Mouse (Mus musculus): ENCODE measurements around the gene Acot7. TPM values are rescaled to one million over a fixed set of nuclear protein-coding genes. Genes with fewer than 3 reads are reported as not detected.

Acot7 gene
- polyA plus RNA-seq, 1 experiment from 2014 or later, result 72.4 TPM

- Histone ChIP-seq H3K4me2 (replicated peaks; ENCODE audit: low read depth, low read length) (peak within 1 kb of the TSS; percentile 22), H3K36me3 (ENCODE audit: control insufficient read depth, insufficient read depth, low read length) (no peaks in the 10 kb centered on the region), H3K9ac (replicated peaks; ENCODE audit: low read depth, low read length) (no peak within 1 kb of the TSS), H3K4me3 (ENCODE audit: low read depth, low read length) (peak within 1 kb of the TSS; percentile 10), H3K27ac (ENCODE audit: low read length) (no peak within 1 kb of the TSS), H3K9me3 (ENCODE audit: control insufficient read depth, low read depth, low read length) (no peaks in the 10 kb centered on the region; the same call in 1 of the 2 replicates), H3K4me1 (ENCODE audit: control insufficient read depth, insufficient read depth, low read length) (peaks cover 20% of the 10 kb centered on the region), H3K27me3 (ENCODE audit: control insufficient read depth, insufficient read depth, low read length) (peaks cover 48% of the 10 kb centered on the region)
- 5% methylated on average over 35 of the region's 35 CpGs for WGBS
- peak; percentile 34 for ATAC-seq (ENCODE audit: insufficient number of reproducible peaks, insufficient read depth, low FRiP score, low read depth)
Observed at GRCm38 (mm10) chr4:152158585-152159284, 19.2 kb upstream of the Acot7 start, which contains the start of gene Hes2. Gene Hes2 (plus strand): TSS chr4:152158867.

DNA sequence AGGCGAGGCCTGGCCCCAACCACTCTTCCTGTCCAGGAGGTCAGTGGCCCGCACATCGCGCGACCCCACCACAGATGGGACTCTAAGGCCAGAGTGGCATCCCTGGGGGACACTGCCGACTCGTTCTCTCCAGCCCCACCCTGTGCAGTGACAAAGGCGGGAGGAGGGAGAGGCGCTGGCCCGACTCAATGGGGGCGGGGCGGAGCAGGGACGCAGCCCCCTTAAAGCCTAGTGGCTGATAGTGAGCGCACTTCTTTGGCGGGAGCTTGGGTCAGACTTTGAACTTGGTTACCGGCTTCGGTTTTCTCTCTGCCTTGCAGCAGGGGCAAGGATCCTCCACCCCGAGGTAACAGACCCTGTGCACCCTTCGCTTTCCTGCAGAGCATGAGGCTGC lies 18.7 kb upstream of the Acot7 start:
- Histone ChIP-seq H3K36me3 (ENCODE audit: control insufficient read depth, insufficient read depth, low read length) (no peaks in the 10 kb centered on the region), H3K4me1 (ENCODE audit: control insufficient read depth, insufficient read depth, low read length) (peaks cover 16% of the 10 kb centered on the region; the same call in 1 of the 2 replicates), H3K4me2 (replicated peaks; ENCODE audit: low read depth, low read length) (peak overlapping the region; percentile 22), H3K9ac (replicated peaks; ENCODE audit: low read depth, low read length) (no peak overlapping the region), H3K27me3 (ENCODE audit: control insufficient read depth, insufficient read depth, low read length) (peaks cover 48% of the 10 kb centered on the region), H3K27ac (ENCODE audit: low read length) (no peak overlapping the region), H3K9me3 (ENCODE audit: control insufficient read depth, low read depth, low read length) (no peaks in the 10 kb centered on the region; the same call in 1 of the 2 replicates), H3K4me3 (ENCODE audit: low read depth, low read length) (0 out of 2 replicates have a peak overlapping the region, but pooled peaks have one; percentile 1)
- no peak for ATAC-seq (ENCODE audit: insufficient number of reproducible peaks, insufficient read depth, low FRiP score, low read depth)
- WGBS, result 5% methylated on average over 19 of the region's 19 CpGs

GRCm38 (mm10) chr4:152160748-152161147 lies 17.2 kb upstream of the Acot7 start:
- H3K4me3 ChIP-seq (ENCODE audit: low read depth, low read length), result no peak overlapping the region
- H3K9me3 ChIP-seq (ENCODE audit: control insufficient read depth, low read depth, low read length), result no peaks in the 10 kb centered on the region; the same call in 1 of the 2 replicates
- no peak for ATAC-seq (ENCODE audit: insufficient number of reproducible peaks, insufficient read depth, low FRiP score, low read depth)
- peaks cover 48% of the 10 kb centered on the region for H3K27me3 ChIP-seq (ENCODE audit: control insufficient read depth, insufficient read depth, low read length)
- no peak overlapping the region for H3K4me2 ChIP-seq (replicated peaks; ENCODE audit: low read depth, low read length)
- 33% methylated on average over 4 of the region's 4 CpGs for WGBS
- H3K36me3 ChIP-seq (ENCODE audit: control insufficient read depth, insufficient read depth, low read length), result no peaks in the 10 kb centered on the region
- H3K27ac ChIP-seq (ENCODE audit: low read length), result no peak overlapping the region
- peaks cover 19% of the 10 kb centered on the region; the same call in 1 of the 2 replicates for H3K4me1 ChIP-seq (ENCODE audit: control insufficient read depth, insufficient read depth, low read length)
- H3K9ac ChIP-seq (replicated peaks; ENCODE audit: low read depth, low read length), result no peak overlapping the region

GRCm38 (mm10) chr4:152161601-152162000 lies 16.3 kb upstream of the Acot7 start:
- H3K4me2 ChIP-seq (replicated peaks; ENCODE audit: low read depth, low read length), result no peak overlapping the region
- ATAC-seq (ENCODE audit: insufficient number of reproducible peaks, insufficient read depth, low FRiP score, low read depth), result no peak
- H3K9ac ChIP-seq (replicated peaks; ENCODE audit: low read depth, low read length), result no peak overlapping the region
- no peak overlapping the region for H3K4me3 ChIP-seq (ENCODE audit: low read depth, low read length)
- no peaks in the 10 kb centered on the region for H3K36me3 ChIP-seq (ENCODE audit: control insufficient read depth, insufficient read depth, low read length)
- no peaks in the 10 kb centered on the region; the same call in 1 of the 2 replicates for H3K9me3 ChIP-seq (ENCODE audit: control insufficient read depth, low read depth, low read length)
- H3K27ac ChIP-seq (ENCODE audit: low read length), result no peak overlapping the region
- H3K4me1 ChIP-seq (ENCODE audit: control insufficient read depth, insufficient read depth, low read length), result peaks cover 20% of the 10 kb centered on the region; the same call in 1 of the 2 replicates
- 63% methylated on average over 6 of the region's 6 CpGs for WGBS
- H3K27me3 ChIP-seq (ENCODE audit: control insufficient read depth, insufficient read depth, low read length), result peaks cover 48% of the 10 kb centered on the region

GRCm38 (mm10) chr4:152162748-152163147 lies 15.2 kb upstream of the Acot7 start:
- H3K27me3 ChIP-seq (ENCODE audit: control insufficient read depth, insufficient read depth, low read length), result peaks cover 40% of the 10 kb centered on the region
- WGBS, result 76% methylated on average over 2 of the region's 2 CpGs

DNA sequence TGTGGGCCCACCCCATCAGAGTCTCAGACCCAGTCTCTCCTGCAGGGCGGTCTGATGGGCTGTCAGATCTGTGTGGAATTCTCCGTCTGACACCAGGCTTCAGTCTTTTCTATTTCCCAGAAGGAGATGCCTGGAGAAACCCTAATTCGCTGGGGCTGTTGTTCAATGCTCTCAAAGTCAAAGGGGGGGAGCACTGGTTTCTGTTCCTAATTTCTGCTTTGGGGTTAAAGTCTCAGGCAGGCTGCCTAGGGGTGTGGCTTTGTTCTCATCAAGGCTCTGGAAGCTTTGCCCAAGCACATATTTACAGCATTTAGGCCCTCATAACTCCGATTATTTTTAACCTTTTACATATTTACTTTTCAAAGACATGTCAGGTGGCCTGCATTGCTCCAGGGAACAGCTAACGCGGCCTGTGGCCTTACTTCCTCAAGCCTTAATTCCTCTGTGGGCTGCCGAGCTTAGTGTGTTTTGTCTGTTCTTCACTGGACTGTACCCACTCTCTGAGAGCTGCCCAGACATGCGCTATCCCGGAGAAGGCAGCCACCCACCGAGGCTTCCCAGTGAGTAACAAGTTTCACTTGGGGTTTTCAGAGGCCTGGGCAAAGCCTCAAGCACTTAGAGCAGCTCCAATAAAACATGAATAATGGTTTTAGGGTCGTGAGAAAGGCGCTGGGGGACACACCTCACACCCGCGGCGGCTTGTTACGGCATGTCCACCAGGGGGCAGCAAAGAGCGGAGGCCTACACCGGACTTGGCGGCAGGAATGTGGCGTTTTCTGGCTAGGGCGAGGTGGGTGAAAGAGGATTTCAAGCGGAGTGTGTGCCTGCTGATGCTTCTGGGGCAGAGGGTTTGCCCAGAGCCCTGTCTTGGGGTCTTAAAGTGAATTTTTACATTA lies 12.7 kb upstream of the Acot7 start:
- H3K27ac ChIP-seq (ENCODE audit: low read length), result no peak overlapping the region; the same call in 1 of the 2 replicates
- ATAC-seq (ENCODE audit: insufficient number of reproducible peaks, insufficient read depth, low FRiP score, low read depth), result peak; percentile 50; the same call in 1 of the 2 replicates

More at GRCm38 (mm10) chr4:152162748-152163147, 15.2 kb upstream of the Acot7 start:
- Histone ChIP-seq H3K9me3 (ENCODE audit: control insufficient read depth, low read depth, low read length) (no peaks in the 10 kb centered on the region; the same call in 1 of the 2 replicates), H3K4me3 (ENCODE audit: low read depth, low read length) (no peak overlapping the region), H3K4me1 (ENCODE audit: control insufficient read depth, insufficient read depth, low read length) (peaks cover 20% of the 10 kb centered on the region; the same call in 1 of the 2 replicates), H3K9ac (replicated peaks; ENCODE audit: low read depth, low read length) (no peak overlapping the region), H3K36me3 (ENCODE audit: control insufficient read depth, insufficient read depth, low read length) (no peaks in the 10 kb centered on the region), H3K4me2 (replicated peaks; ENCODE audit: low read depth, low read length) (no peak overlapping the region), H3K27ac (ENCODE audit: low read length) (no peak overlapping the region)
- no peak for ATAC-seq (ENCODE audit: insufficient number of reproducible peaks, insufficient read depth, low FRiP score, low read depth)

GRCm38 (mm10) chr4:152168052-152168451 lies 9.9 kb upstream of the Acot7 start:
- Histone ChIP-seq H3K9ac (replicated peaks; ENCODE audit: low read depth, low read length) (no peak overlapping the region), H3K4me1 (ENCODE audit: control insufficient read depth, insufficient read depth, low read length) (0 out of 2 replicates have a peak, but pooled peaks cover 4% of the 10 kb centered on the region), H3K27me3 (ENCODE audit: control insufficient read depth, insufficient read depth, low read length) (no peaks in the 10 kb centered on the region), H3K36me3 (ENCODE audit: control insufficient read depth, insufficient read depth, low read length) (no peaks in the 10 kb centered on the region), H3K4me3 (ENCODE audit: low read depth, low read length) (no peak overlapping the region), H3K27ac (ENCODE audit: low read length) (no peak overlapping the region), H3K9me3 (ENCODE audit: control insufficient read depth, low read depth, low read length) (no peaks in the 10 kb centered on the region; the same call in 1 of the 2 replicates), H3K4me2 (replicated peaks; ENCODE audit: low read depth, low read length) (no peak overlapping the region)
- no peak for ATAC-seq (ENCODE audit: insufficient number of reproducible peaks, insufficient read depth, low FRiP score, low read depth)
- 30% methylated on average over 8 of the region's 8 CpGs for WGBS

More for the DNA sequence above, 12.7 kb upstream of the Acot7 start:
- peaks cover 15% of the 10 kb centered on the region for H3K27me3 ChIP-seq (ENCODE audit: control insufficient read depth, insufficient read depth, low read length)
- H3K9me3 ChIP-seq (ENCODE audit: control insufficient read depth, low read depth, low read length), result no peaks in the 10 kb centered on the region; the same call in 1 of the 2 replicates
- H3K4me2 ChIP-seq (replicated peaks; ENCODE audit: low read depth, low read length), result no peak overlapping the region
- WGBS, result 19% methylated on average over 22 of the region's 22 CpGs
- 0 out of 2 replicates have a peak, but pooled peaks cover 4% of the 10 kb centered on the region for H3K4me1 ChIP-seq (ENCODE audit: control insufficient read depth, insufficient read depth, low read length)
- no peaks in the 10 kb centered on the region for H3K36me3 ChIP-seq (ENCODE audit: control insufficient read depth, insufficient read depth, low read length)
- no peak overlapping the region for H3K9ac ChIP-seq (replicated peaks; ENCODE audit: low read depth, low read length)
- no peak overlapping the region for H3K4me3 ChIP-seq (ENCODE audit: low read depth, low read length)

GRCm38 (mm10) chr4:152169103-152169502 lies 8.8 kb upstream of the Acot7 start:
- Histone ChIP-seq H3K27me3 (ENCODE audit: control insufficient read depth, insufficient read depth, low read length) (no peaks in the 10 kb centered on the region), H3K36me3 (ENCODE audit: control insufficient read depth, insufficient read depth, low read length) (no peaks in the 10 kb centered on the region), H3K9ac (replicated peaks; ENCODE audit: low read depth, low read length) (no peak overlapping the region), H3K4me1 (ENCODE audit: control insufficient read depth, insufficient read depth, low read length) (0 out of 2 replicates have a peak, but pooled peaks cover 4% of the 10 kb centered on the region), H3K9me3 (ENCODE audit: control insufficient read depth, low read depth, low read length) (no peaks in the 10 kb centered on the region), H3K4me2 (replicated peaks; ENCODE audit: low read depth, low read length) (no peak overlapping the region), H3K27ac (ENCODE audit: low read length) (no peak overlapping the region), H3K4me3 (ENCODE audit: low read depth, low read length) (no peak overlapping the region)
- ATAC-seq (ENCODE audit: insufficient number of reproducible peaks, insufficient read depth, low FRiP score, low read depth), result no peak
- 78% methylated on average over 7 of the region's 7 CpGs for WGBS

Measured in stomach, embryonic 14.5 days (tissue).